17 mouse cellular contexts compared by ENCODE assay signal in genomic region chr4:46842596-46842995, GRCm38 (mm10).
"Had no signal": no experiment of that assay in that cellular context is flagged by ENCODE, and none has a peak within 500 bp of the region (broad histone marks: within the 10 kb centered on the region; RNA-seq: fewer than 3 reads in every experiment).

No protein-coding gene starts in this region.

- H3K4me2 ChIP-seq: lung, embryonic 14.5 days; midbrain, embryonic 12.5 days; neural tube, embryonic 13.5 days; neural tube, embryonic 15.5 days; stomach, embryonic 15.5 days had no signal

- H3K36me3 ChIP-seq: midbrain, embryonic 10.5 days; midbrain, embryonic 12.5 days; neural tube, embryonic 13.5 days; neural tube, embryonic 15.5 days; stomach, embryonic 15.5 days had no signal

- ATAC-seq: midbrain, embryonic 16.5 days had no signal

- H3K27me3 ChIP-seq: midbrain, embryonic 12.5 days; neural tube, embryonic 13.5 days; neural tube, embryonic 15.5 days; stomach, embryonic 15.5 days had no signal

- H3K27ac ChIP-seq: midbrain, embryonic 10.5 days; midbrain, embryonic 12.5 days; neural tube, embryonic 13.5 days; neural tube, embryonic 15.5 days; stomach, embryonic 15.5 days; stomach, postnatal 0 days had no signal

- H3K9ac ChIP-seq: lung, embryonic 14.5 days; midbrain, embryonic 12.5 days; neural tube, embryonic 13.5 days; neural tube, embryonic 15.5 days; stomach, embryonic 15.5 days had no signal

- H3K9me3 ChIP-seq: midbrain, embryonic 12.5 days; neural tube, embryonic 13.5 days; neural tube, embryonic 15.5 days; stomach, embryonic 15.5 days had no signal

- H3K4me1 ChIP-seq: midbrain, embryonic 12.5 days; neural tube, embryonic 13.5 days; stomach, embryonic 15.5 days had no signal

- DNase-seq: lung, adult 18-20 months; lung, embryonic 14.5 days; lung, postnatal 10 days; lung, postnatal 4 days; midbrain, embryonic 14.5 days; right cerebral cortex, postnatal 14 days; thymus, adult 2 months; thymus, postnatal 25 days; thymus, postnatal 4 days had no signal

- H3K4me3 ChIP-seq: midbrain, embryonic 10.5 days; midbrain, embryonic 12.5 days; myocyte; neural tube, embryonic 13.5 days; neural tube, embryonic 15.5 days; stomach, embryonic 15.5 days had no signal
